Mouse (Mus musculus) intestine, embryonic 16.5 days (tissue): Measurements from ENCODE around the gene Gm4070. TPM values are rescaled to one million over a fixed set of nuclear protein-coding genes. Genes with fewer than 3 reads are reported as not detected.

Source experiments
- polyA plus RNA-seq: library from polyadenylated mRNA; unstranded; fragments of >200 nt; fragmentation: Nextera tagmentation; extraction: Ambion mirVana; gene quantifications from 2 replicates; pipeline ENCODE4 v1.2.1, GENCODE M21; 2015

Gene Gm4070
- polyA plus RNA-seq, 1 experiment from 2014 or later: 0.50 TPM

Other genes with a start within 250 kb of the Gm4070 start
- 317 and 323 TPM in 2 replicates for gene Ilk, start 217.4 kb downstream of the Gm4070 start, polyA plus RNA-seq
- gene Rrp8, start 216.6 kb downstream of the Gm4070 start, polyA plus RNA-seq: 26.2 and 32.6 TPM in 2 replicates
- gene Taf10, start 209.6 kb downstream of the Gm4070 start, polyA plus RNA-seq: 114 and 119 TPM in 2 replicates
- 152 and 191 TPM in 2 replicates for gene Tpp1, start 201.7 kb downstream of the Gm4070 start, polyA plus RNA-seq
- 4.9 and 5.2 TPM in 2 replicates for gene Dchs1, start 166.3 kb downstream of the Gm4070 start, polyA plus RNA-seq
- gene Mrpl17, start 142.9 kb downstream of the Gm4070 start, polyA plus RNA-seq: 373 and 394 TPM in 2 replicates